Mouse (Mus musculus): Measurements from ENCODE around the gene Foxo3. TPM values are rescaled to one million over a fixed set of nuclear protein-coding genes. Genes with fewer than 3 reads are reported as not detected.

Gene Foxo3
- total and polyA plus RNA-seq, 2 experiments, result 17.0 to 35.4 TPM

DNA sequence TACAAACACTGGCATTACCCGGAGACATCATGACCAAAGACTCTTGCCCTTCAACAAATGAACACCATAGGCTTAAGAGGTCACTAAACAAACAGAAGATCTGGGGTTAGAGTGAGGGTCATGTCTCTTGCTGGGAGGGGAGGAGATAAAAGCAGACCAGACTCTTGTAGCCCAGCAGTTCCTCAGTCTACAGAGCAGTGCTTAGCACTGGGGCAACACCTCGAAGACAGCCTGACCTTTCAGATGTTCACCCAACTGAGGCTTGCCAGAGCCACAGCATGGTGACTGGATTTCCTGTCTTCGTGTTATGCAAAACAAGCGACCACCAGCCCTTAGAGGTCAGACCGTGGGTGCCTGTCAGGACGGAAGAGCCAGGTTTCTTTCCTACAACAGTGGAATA is 83.6 kb downstream of the Foxo3 start:
- no peak for TF ChIP-seq CTCF (IDR thresholded peaks at IDR 0.05; ENCODE audit: low read depth, low read length)
- no peak for DNase-seq (ENCODE audit: extremely low read depth, low read depth, low spot score)
- Histone ChIP-seq H3K36me3 (ENCODE audit: control insufficient read depth, insufficient read depth, low read length) (peaks cover 20% of the 10 kb centered on the region), H3K79me2 (ENCODE audit: control insufficient read depth, insufficient read depth, low read length) (peaks cover 59% of the 10 kb centered on the region), H3K4me3 (ENCODE audit: insufficient read depth, low read depth, low read length) (no peak overlapping the region), H3K27ac (replicated peaks; ENCODE audit: insufficient read depth, low read depth, low read length) (no peak overlapping the region; the same call in 1 of the 2 replicates), H3K9ac (ENCODE audit: low read depth, low read length) (no peak overlapping the region), H3K4me1 (ENCODE audit: control insufficient read depth, insufficient read depth, low read length) (peaks cover 11% of the 10 kb centered on the region), H3K27me3 (ENCODE audit: control insufficient read depth, insufficient read depth, low read length) (no peaks in the 10 kb centered on the region)
- 47% methylated on average over 6 of the region's 6 CpGs for WGBS

DNA sequence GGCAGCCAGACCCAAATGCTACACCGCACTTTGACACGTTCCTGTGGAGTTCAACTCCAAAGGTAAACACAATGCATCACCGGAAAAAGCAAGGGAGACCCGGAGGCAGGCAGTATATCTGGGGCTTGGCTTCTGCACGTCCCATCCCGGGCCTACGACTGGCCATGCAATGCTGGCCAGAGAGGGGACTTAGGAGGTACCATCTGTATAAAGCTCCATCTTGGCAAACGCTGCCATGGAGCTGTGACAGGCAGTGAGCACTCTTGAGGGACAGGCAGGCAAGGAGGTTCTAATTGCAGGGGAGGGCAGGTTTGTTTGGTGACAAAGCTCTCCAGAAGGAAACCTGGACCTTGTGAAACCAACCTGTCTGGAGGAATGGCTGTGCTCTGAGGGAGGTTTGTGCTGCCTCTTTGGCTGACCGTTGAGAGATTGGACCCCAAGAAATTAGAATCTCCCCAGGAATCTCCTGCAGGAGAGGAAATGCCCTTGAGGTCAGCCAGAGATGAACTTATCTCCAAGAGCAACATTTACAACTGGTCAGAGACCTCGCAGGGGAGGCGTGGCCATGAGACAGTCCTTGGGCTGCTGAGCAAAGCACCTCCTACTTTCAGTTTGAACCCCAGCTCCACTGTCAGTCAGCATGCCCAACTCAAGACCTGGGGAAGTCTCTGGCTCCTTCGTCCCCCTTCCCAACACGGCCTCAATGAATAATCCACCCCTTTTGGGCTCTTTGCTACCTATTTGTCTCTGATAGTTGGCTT is 86.7 kb downstream of the Foxo3 start:
- H3K27me3 ChIP-seq (ENCODE audit: control insufficient read depth, insufficient read depth, low read length), result no peaks in the 10 kb centered on the region
- WGBS, result 52% methylated on average over 13 of the region's 13 CpGs
- no peak overlapping the region for H3K9ac ChIP-seq (ENCODE audit: low read depth, low read length)
- no peak for TF ChIP-seq POLR2A (IDR thresholded peaks at IDR 0.05; ENCODE audit: extremely low read depth, insufficient read depth, low read length)
- TF ChIP-seq CTCF (IDR thresholded peaks at IDR 0.05; ENCODE audit: low read depth, low read length), result no peak
- DNase-seq (ENCODE audit: extremely low read depth, low read depth, low spot score), result peak; percentile 60
- no peak overlapping the region for H3K4me3 ChIP-seq (ENCODE audit: insufficient read depth, low read depth, low read length)
- H3K79me2 ChIP-seq (ENCODE audit: control insufficient read depth, insufficient read depth, low read length), result peaks cover 35% of the 10 kb centered on the region
- peaks cover 16% of the 10 kb centered on the region for H3K36me3 ChIP-seq (ENCODE audit: control insufficient read depth, insufficient read depth, low read length)
- no peak overlapping the region for H3K27ac ChIP-seq (replicated peaks; ENCODE audit: insufficient read depth, low read depth, low read length)
- peaks cover 4% of the 10 kb centered on the region for H3K4me1 ChIP-seq (ENCODE audit: control insufficient read depth, insufficient read depth, low read length)

DNA sequence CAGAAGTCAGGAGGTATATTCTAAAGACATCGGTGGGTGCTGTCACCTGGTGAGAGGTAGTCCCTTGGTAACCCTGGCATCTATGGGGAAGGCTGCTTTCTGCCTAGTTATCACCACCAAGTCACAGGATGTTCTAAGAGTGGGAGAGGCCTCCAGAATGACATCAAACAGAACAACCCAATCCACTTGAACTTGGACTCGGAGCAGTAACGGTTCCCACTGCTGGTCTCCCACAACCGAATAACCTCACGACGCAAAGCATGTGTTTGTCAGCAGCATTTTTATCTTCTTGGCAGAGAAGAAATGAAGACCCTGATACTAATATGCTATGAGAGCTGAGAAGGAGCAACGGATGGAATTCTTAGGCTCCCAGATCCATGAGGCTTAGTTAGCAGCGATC is 87.5 kb downstream of the Foxo3 start:
- Histone ChIP-seq H3K36me3 (ENCODE audit: control insufficient read depth, insufficient read depth, low read length) (peaks cover 21% of the 10 kb centered on the region), H3K27ac (replicated peaks; ENCODE audit: insufficient read depth, low read depth, low read length) (no peak overlapping the region), H3K4me3 (ENCODE audit: insufficient read depth, low read depth, low read length) (no peak overlapping the region), H3K79me2 (ENCODE audit: control insufficient read depth, insufficient read depth, low read length) (peaks cover 29% of the 10 kb centered on the region), H3K4me1 (ENCODE audit: control insufficient read depth, insufficient read depth, low read length) (no peaks in the 10 kb centered on the region; the same call in none of the 2 replicates), H3K27me3 (ENCODE audit: control insufficient read depth, insufficient read depth, low read length) (no peaks in the 10 kb centered on the region), H3K9ac (ENCODE audit: low read depth, low read length) (no peak overlapping the region)
- DNase-seq (ENCODE audit: extremely low read depth, low read depth, low spot score), result no peak
- 85% methylated on average over 8 of the region's 8 CpGs for WGBS
- TF ChIP-seq CTCF (IDR thresholded peaks at IDR 0.05; ENCODE audit: low read depth, low read length), result no peak
- TF ChIP-seq POLR2A (IDR thresholded peaks at IDR 0.05; ENCODE audit: extremely low read depth, insufficient read depth, low read length), result no peak

DNA sequence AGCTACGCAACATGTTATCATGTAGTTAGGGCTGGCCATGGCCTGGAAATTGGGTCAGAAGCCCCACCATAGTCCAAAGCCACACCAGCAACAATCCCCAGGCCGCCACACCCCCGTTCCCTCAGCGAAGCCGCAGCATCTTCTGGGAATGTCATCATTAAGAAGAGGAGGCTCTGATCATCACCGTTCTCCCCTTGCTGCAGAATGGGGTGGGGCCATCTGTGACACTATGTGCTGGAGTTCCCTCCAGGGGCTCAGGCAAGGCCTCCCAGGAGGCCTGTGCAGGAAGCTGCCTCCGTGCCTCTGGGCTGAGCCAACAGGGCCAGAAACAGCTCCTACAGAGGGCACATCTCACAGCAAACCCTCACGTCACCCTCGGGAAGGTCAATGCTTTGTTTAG is 88.5 kb downstream of the Foxo3 start:
- no peak for TF ChIP-seq CTCF (IDR thresholded peaks at IDR 0.05; ENCODE audit: low read depth, low read length)
- TF ChIP-seq POLR2A (IDR thresholded peaks at IDR 0.05; ENCODE audit: extremely low read depth, insufficient read depth, low read length), result no peak
- WGBS, result 84% methylated on average over 9 of the region's 9 CpGs
- H3K27me3 ChIP-seq (ENCODE audit: control insufficient read depth, insufficient read depth, low read length), result no peaks in the 10 kb centered on the region
- no peak overlapping the region for H3K4me3 ChIP-seq (ENCODE audit: insufficient read depth, low read depth, low read length)
- peaks cover 21% of the 10 kb centered on the region; the same call in 1 of the 2 replicates for H3K79me2 ChIP-seq (ENCODE audit: control insufficient read depth, insufficient read depth, low read length)
- peaks cover 30% of the 10 kb centered on the region for H3K36me3 ChIP-seq (ENCODE audit: control insufficient read depth, insufficient read depth, low read length)
- H3K9ac ChIP-seq (ENCODE audit: low read depth, low read length), result no peak overlapping the region
- DNase-seq (ENCODE audit: extremely low read depth, low read depth, low spot score), result no peak
- H3K4me1 ChIP-seq (ENCODE audit: control insufficient read depth, insufficient read depth, low read length), result no peaks in the 10 kb centered on the region; the same call in none of the 2 replicates
- H3K27ac ChIP-seq (replicated peaks; ENCODE audit: insufficient read depth, low read depth, low read length), result no peak overlapping the region

DNA sequence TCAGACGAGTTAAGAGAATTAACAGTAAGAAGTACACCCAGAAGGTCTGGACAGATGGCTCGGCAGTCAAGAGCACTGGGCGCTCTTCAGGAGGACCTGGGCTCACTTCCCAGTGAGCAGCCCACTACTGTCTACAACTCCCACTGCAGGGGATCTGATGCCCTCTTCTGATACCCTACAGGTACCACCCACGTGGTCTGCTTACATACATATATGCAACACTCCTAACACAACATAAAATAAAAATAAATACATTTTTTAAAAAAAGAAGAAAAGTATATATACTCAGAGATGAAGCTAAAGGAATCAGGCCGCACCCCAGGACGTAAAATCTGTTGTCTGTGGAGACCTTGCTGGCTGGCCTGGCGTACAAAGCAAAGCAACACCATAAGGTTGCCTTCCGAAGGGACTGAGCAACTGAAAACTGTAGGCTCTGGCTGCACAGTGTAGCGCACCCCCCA is 89.6 kb downstream of the Foxo3 start:
- WGBS, result 93% methylated on average over 9 of the region's 9 CpGs
- Histone ChIP-seq H3K4me1 (ENCODE audit: control insufficient read depth, insufficient read depth, low read length) (no peaks in the 10 kb centered on the region; the same call in 1 of the 2 replicates), H3K9ac (ENCODE audit: low read depth, low read length) (no peak overlapping the region), H3K36me3 (ENCODE audit: control insufficient read depth, insufficient read depth, low read length) (peaks cover 35% of the 10 kb centered on the region), H3K27ac (replicated peaks; ENCODE audit: insufficient read depth, low read depth, low read length) (no peak overlapping the region), H3K4me3 (ENCODE audit: insufficient read depth, low read depth, low read length) (no peak overlapping the region), H3K27me3 (ENCODE audit: control insufficient read depth, insufficient read depth, low read length) (no peaks in the 10 kb centered on the region), H3K79me2 (ENCODE audit: control insufficient read depth, insufficient read depth, low read length) (peaks cover 14% of the 10 kb centered on the region; the same call in 1 of the 2 replicates)
- no peak for DNase-seq (ENCODE audit: extremely low read depth, low read depth, low spot score)
- TF ChIP-seq POLR2A (IDR thresholded peaks at IDR 0.05; ENCODE audit: extremely low read depth, insufficient read depth, low read length) (no peak), CTCF (IDR thresholded peaks at IDR 0.05; ENCODE audit: low read depth, low read length) (no peak)

DNA sequence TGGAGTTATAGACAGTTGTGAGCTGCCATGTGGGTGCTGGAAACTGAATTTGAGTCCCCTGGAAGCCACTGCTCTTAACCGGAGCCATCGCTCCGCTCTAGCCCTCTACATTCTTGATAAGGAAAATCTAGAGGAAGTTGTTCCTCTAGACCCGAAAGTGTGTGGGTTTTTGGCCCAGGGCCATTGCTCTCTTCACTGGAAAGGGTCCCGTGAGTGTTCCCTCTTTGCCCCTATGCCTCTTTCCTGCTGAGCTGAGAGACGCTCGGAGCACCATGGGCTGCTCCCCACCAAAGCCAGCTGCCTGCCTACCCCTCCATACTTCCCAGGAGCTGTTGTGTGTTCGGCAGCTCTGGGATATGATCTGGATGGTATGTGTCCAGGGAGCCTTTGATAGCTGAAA is 96.2 kb downstream of the Foxo3 start:
- Histone ChIP-seq H3K36me3 (ENCODE audit: control insufficient read depth, insufficient read depth, low read length) (peaks cover 27% of the 10 kb centered on the region), H3K27ac (replicated peaks; ENCODE audit: insufficient read depth, low read depth, low read length) (no peak overlapping the region)
- WGBS, result 79% methylated on average over 8 of the region's 8 CpGs

More for the DNA sequence above, 96.2 kb downstream of the Foxo3 start:
- no peaks in the 10 kb centered on the region for H3K27me3 ChIP-seq (ENCODE audit: control insufficient read depth, insufficient read depth, low read length)
- H3K4me3 ChIP-seq (ENCODE audit: insufficient read depth, low read depth, low read length), result no peak overlapping the region
- H3K4me1 ChIP-seq (ENCODE audit: control insufficient read depth, insufficient read depth, low read length), result no peaks in the 10 kb centered on the region
- TF ChIP-seq POLR2A (IDR thresholded peaks at IDR 0.05; ENCODE audit: extremely low read depth, insufficient read depth, low read length), result no peak
- TF ChIP-seq CTCF (IDR thresholded peaks at IDR 0.05; ENCODE audit: low read depth, low read length), result no peak
- H3K79me2 ChIP-seq (ENCODE audit: control insufficient read depth, insufficient read depth, low read length), result no peaks in the 10 kb centered on the region
- DNase-seq (ENCODE audit: extremely low read depth, low read depth, low spot score), result no peak
- no peak overlapping the region for H3K9ac ChIP-seq (ENCODE audit: low read depth, low read length)

All from liver, adult 2 months (tissue).